Comparison of ENCODE assay signal across 8 mouse cellular contexts in genomic region chr6:16551131-16551530, GRCm38 (mm10).
"Had no signal": no experiment of that assay in that cellular context is flagged by ENCODE, and none has a peak within 500 bp of the region (broad histone marks: within the 10 kb centered on the region; RNA-seq: fewer than 3 reads in every experiment).

No protein-coding gene starts in this region.

- H3K27ac ChIP-seq: layer of hippocampus, adult 2 months; liver, embryonic 15.5 days; midbrain, embryonic 10.5 days; neural tube, embryonic 15.5 days had no signal

- H3K36me3 ChIP-seq: liver, embryonic 15.5 days; midbrain, embryonic 10.5 days; neural tube, embryonic 15.5 days had no signal

- H3K4me2 ChIP-seq: liver, embryonic 15.5 days; lung, embryonic 14.5 days; neural tube, embryonic 15.5 days had no signal

- H3K9ac ChIP-seq: liver, embryonic 15.5 days; lung, embryonic 14.5 days; neural tube, embryonic 15.5 days had no signal

- H3K4me3 ChIP-seq: liver, embryonic 15.5 days; midbrain, embryonic 10.5 days; myocyte; neural tube, embryonic 15.5 days had no signal

- DNase-seq: lung, postnatal 4 days; thymus, postnatal 4 days had no signal

- H3K27me3 ChIP-seq: liver, embryonic 15.5 days; neural tube, embryonic 15.5 days had no signal

- H3K4me1 ChIP-seq: liver, embryonic 15.5 days had no signal

- H3K9me3 ChIP-seq: liver, embryonic 15.5 days; midbrain, embryonic 10.5 days; neural tube, embryonic 15.5 days had no signal
